Mouse (Mus musculus) layer of hippocampus, postnatal 14 days (tissue): Measurements from ENCODE around the gene Tbk1. TPM values are rescaled to one million over a fixed set of nuclear protein-coding genes. Genes with fewer than 3 reads are reported as not detected.

ENCODE experiments used
- DNase-seq, 2 experiments: peaks; one replicate each; pipeline ENCODE4 v3.0.0; 2021 to 2022; ENCODE audit warnings: low spot score in 2 of 2, mixed read lengths in 1 of 2
- total RNA-seq, 2 experiments: library from RNA; stranded (reverse); gene quantifications; 2 replicates each; pipeline ENCODE4 v1.2.3; 2021

Tbk1 gene
- total RNA-seq, 2 experiments from 2014 or later: 43.8 to 46.4 TPM

DNA sequence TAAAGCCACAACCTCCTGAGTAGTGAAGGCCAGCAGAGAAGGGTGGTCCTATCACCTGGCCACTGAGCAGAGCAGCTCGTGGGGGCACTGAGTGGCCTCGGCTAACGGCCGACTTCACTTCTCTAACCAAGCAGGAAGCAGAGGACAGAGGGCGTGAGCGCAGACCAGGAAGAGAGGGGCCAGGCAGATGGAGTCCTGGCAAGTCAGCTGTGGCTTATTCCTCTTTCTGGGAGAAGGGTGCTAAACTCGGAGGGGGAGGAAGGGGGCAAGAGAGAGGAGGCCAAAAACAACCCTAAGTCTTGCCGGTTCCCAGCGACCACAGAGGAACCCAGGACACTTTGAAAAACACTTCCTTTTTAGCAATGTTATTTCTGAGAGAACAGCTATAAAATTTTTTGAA is 10.0 kb upstream of the Tbk1 start:
- no peak for DNase-seq

DNA sequence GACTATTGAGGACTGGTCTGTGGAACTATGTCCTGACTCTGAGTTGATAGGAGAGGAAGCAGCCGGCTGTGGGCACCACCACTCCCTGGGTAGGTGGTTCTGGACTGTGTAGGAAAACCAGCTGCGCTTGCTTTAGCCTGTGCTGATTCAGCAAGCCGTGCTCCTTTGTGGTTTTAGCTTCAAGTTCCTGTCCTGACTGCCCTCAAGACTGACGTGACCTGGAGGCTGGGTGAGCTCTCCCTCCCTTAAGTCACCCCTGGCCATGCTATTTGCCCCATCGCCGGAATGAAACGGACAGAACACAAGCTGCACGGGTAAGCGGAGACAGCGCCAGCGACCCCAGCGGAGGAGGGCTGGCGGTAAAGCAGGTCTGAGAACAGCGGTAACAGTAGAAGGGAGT is 4.5 kb upstream of the Tbk1 start:
- DNase-seq: no peak

GRCm38 (mm10) chr10:121587371-121587840 is 819 bp upstream of the Tbk1 start:
- no peak for DNase-seq

- no peak for DNase-seq
These were observed 570 bp downstream of the Tbk1 start for GRCm38 (mm10) chr10:121585791-121586642.

GRCm38 (mm10) chr10:121585056-121585790 is 1.4 kb downstream of the Tbk1 start:
- DNase-seq: no peak

DNA sequence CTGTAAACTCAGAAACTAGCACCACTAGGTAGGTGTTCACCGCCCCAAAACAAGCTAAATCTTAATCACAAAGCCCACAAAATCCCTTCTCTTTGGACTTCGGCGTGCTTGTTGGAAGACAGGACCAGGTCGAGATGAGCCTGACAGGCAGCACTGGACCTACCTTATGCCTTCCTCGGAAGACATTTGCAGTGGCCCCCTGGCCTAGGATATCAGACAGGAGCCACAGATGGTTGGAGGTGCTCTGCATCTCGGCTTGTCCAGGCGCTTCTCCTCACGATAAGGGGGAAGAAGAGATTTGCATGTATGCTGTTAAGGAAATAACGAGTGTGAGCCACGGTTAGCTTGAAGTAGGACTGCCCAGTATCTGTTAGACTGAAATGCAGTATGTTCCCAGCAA is 2.6 kb downstream of the Tbk1 start:
- no peak for DNase-seq

- DNase-seq: no peak
These were observed 3.6 kb downstream of the Tbk1 start for GRCm38 (mm10) chr10:121583016-121583415.

- DNase-seq: no peak
These were observed 4.3 kb downstream of the Tbk1 start for GRCm38 (mm10) chr10:121582287-121582686.

DNA sequence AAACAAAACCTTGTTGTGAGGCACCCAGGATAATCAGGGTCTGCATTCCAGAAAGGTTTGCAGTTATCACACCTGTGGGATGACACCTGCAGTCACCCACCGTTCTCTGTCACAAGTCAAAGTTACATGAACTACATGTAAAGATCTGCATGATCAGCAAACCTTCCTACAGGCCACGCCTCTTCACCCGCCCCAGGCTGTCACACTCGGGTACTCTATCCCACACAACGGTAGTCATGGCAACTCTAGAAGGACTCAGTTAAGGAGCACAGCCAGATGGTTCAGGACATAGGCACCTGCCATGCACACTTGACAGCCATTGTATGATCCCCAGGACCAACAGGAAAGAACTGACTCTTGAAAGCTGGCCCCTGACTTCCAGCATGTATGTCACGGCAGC is 5.2 kb downstream of the Tbk1 start:
- no peak for DNase-seq

DNA sequence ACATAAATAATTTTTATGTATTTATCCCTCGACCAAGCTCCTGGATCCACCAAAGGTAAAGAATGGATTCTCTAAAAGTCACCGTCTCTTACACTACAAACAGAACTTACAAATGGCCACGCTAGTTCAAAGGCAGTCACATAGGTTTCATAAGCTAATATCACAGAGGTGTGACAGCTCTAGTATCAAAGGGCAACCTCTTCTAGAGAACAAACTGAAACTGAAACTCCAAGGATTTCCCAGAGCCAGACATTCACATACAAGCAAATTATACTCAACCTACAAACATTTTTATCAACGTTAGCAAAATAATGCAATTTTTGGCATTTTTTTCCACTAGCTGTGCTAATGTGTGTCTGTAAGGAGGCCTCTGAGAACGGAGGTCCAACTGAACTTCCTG is 6.2 kb downstream of the Tbk1 start:
- DNase-seq: no peak

- DNase-seq: no peak
These were observed 10.2 kb downstream of the Tbk1 start for GRCm38 (mm10) chr10:121576372-121576771.

DNA sequence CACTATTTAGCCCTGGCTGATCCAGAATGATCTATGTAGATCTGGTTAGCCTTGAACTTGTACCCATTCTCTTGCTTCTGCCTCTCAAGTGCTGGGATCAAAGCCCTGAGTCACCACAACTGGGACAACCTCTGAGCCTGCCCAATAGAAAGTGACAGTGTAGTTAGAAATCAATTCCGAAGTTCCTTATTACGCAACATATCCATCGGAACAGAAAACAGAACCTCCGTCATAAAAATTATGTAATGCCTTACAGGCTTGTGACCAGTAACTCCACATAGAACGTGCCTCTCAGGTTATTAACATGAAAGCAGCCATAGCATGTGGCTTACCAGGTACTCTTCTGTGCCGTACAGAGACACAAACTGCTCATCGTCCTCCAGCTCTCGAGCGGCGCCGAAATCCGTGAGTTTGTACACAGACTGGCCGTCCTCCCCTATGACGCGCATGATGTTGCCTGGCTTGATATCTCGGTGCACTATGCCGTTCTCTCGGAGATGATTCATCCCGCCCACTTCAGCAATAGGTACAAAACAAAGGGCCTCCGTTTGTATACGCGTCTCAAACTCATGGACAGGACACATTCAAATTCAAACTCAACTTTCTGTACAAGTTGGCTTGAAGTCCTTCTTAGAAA is 15.0 kb downstream of the Tbk1 start:
- DNase-seq: no peak

- no peak for DNase-seq
These were observed 15.6 kb downstream of the Tbk1 start for GRCm38 (mm10) chr10:121571031-121571430.

DNA sequence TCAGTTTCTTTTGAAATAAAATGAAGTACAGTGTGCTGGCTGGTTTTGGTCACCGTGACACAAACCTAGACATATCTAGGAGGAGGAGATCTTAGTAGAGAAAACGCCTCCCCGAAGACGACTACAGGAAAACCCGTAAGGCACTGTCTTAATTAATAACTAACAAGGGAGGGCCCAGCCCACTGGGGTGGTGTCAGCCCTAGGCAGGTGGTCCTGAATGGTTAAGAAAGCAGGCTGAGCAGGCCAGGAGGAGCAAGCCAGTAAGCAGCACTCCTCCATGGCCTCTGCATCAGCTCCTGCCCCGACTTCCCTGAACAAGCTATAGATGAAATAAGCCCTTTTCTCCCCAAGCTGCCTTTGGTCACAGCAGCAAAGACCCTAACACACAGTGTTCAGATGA is 16.8 kb downstream of the Tbk1 start:
- DNase-seq: no peak

GRCm38 (mm10) chr10:121569001-121569589 is 17.5 kb downstream of the Tbk1 start:
- DNase-seq: no peak

DNA sequence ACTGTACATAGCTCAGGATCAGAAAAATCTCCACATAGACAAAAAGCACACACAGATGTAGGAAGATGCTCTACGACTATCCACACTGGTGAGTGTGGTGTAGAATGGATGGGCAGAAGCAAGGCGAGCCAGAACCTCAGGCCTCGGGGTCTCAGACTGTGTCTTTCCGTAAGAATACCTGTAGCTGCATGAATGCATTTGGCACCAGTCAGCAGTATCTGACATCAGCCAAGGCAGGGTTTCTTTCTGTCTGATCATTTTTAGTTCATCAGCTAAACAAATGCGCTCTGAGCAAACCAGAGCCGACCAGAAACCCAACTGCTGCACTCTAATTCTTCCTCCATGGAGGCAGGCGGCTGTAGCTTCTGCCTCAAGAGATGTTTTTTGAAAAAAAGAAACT is 18.1 kb downstream of the Tbk1 start:
- no peak for DNase-seq

- no peak for DNase-seq
These were observed 18.6 kb downstream of the Tbk1 start for GRCm38 (mm10) chr10:121568026-121568425.

- DNase-seq: no peak
These were observed 22.1 kb downstream of the Tbk1 start for GRCm38 (mm10) chr10:121564447-121564846.

GRCm38 (mm10) chr10:121558231-121558630 is 28.4 kb downstream of the Tbk1 start:
- no peak for DNase-seq

GRCm38 (mm10) chr10:121556263-121556662 is 30.3 kb downstream of the Tbk1 start:
- no peak for DNase-seq

DNA sequence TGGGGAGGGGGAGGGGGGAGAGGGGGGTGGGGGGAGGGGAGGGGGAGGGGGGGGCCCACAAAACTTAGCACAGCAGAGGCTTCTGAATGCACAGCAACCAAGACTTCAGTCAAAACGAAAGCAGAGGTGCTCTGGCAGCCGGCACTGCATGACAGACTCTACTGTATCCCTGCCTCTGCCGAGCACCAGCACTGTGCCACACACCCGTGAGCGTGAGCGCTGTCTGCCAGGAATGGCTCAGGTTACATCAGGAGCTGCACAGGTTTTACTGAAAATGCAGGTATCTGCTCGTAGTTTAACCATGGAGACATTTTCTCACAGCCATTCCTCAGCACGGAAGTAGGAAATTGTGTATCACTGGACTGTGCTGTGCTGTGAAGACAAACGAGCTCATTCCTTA is 36.3 kb downstream of the Tbk1 start:
- no peak for DNase-seq

- no peak for DNase-seq
These were observed 36.9 kb downstream of the Tbk1 start for GRCm38 (mm10) chr10:121549670-121550069.
